ENCODE assay signal across 1 mouse cellular context in genomic region chr5:115507267-115507980, GRCm38 (mm10).
TF ChIP-seq lines count a peak whose summit lies in the region.

No protein-coding gene starts in this region.

TF ChIP-seq in MEL, 35 proteins besides CTCF, POLR2A, EP300 and RAD21 (continued from another document):
- TF ChIP-seq ETS1 (IDR thresholded peaks at IDR 0.05; ENCODE audit: low read depth, low read length) (no peak), MYC (IDR thresholded peaks at IDR 0.05; ENCODE audit: low read depth, low read length) (no peak), MAX (IDR thresholded peaks at IDR 0.05; ENCODE audit: low read length) (no peak)
